Mouse (Mus musculus) C2C12 (cell line): ENCODE measurements at regions not wholly inside any gene's neighbourhood (a gene's known extent, or its start where the extent isn't known, plus 50 kb on each side); places are given as distances from the start of the nearest gene placed in this dataset.

Experiments
- CEBPB ChIP-seq: IDR thresholded peaks from one replicate; pipeline ENCODE4 v1.6.1; 2011; ENCODE audit warnings: low read depth, mild to moderate bottlenecking, control low read depth, moderate library complexity
- CTCF ChIP-seq: IDR thresholded peaks from one replicate; pipeline ENCODE4 v1.5.1; 2011; ENCODE audit not compliant: control insufficient read depth, insufficient read depth, insufficient read length
- MYOD1 ChIP-seq: IDR thresholded peaks from one replicate; pipeline ENCODE4 v1.6.1; 2011; ENCODE audit warnings: low read depth; ENCODE audit not compliant: control insufficient read depth, insufficient read length
- MYOG ChIP-seq: IDR thresholded peaks from one replicate; pipeline ENCODE4 v1.6.1; 2011; ENCODE audit not compliant: control insufficient read depth, insufficient read length; ENCODE audit errors: extremely low read depth

GRCm38 (mm10) chr12:77060766-77061561 lies 99.0 kb upstream of the Max start:
- TF ChIP-seq CTCF (no peak), MYOD1 (no peak), MYOG (no peak), CEBPB (no peak)
